Mouse (Mus musculus): ENCODE measurements around the gene Tmtc2.

DNA sequence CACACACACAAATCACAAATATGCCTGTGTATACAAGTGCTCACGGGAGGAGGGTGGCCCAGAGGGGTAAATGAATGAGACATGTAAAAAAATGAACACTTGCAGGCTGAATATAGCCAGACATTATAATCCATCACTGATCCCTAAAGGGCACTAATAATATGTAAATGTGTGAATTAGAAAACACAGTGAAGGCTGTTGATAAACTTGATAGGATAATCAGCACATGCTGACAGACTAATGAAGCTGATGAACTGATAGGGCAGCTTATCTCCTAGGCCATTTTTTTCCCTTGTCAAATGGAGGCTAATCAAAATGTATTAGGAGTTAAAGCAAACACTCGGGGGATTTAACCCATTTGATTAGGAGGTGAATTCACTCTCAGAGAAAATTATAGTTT, 255.4 kb downstream of the Tmtc2 start:
- TF ChIP-seq CTCF (IDR thresholded peaks at IDR 0.05; ENCODE audit: extremely low read depth, insufficient read depth, low read length) (no peak), POLR2A (IDR thresholded peaks at IDR 0.05; ENCODE audit: extremely low read depth, insufficient read depth, low read length) (no peak)

All from cortical plate, adult 2 months (tissue).